Mouse (Mus musculus): ENCODE results near the gene Vgf.

GRCm38 (mm10) chr5:136980974-136981373 is 45.2 kb upstream of the Vgf start:
- TF ChIP-seq POLR2A (IDR thresholded peaks at IDR 0.05; ENCODE audit: low read depth, low read length), result no peak
- TF ChIP-seq CTCF (IDR thresholded peaks at IDR 0.05; ENCODE audit: extremely low read depth, insufficient read length, insufficient replicate concordance, low read depth, low read length), result peak; percentile 19; the same call in 1 of the 2 replicates

Measured in small intestine, adult 2 months (tissue).